Mouse (Mus musculus): ENCODE measurements around the gene Casp9.

- TF ChIP-seq TCF12 (IDR thresholded peaks at IDR 0.05; ENCODE audit: insufficient read depth, poor library complexity, severe bottlenecking) (no peak), MAX (IDR thresholded peaks at IDR 0.05; ENCODE audit: low read depth) (no peak), POLR2A (IDR thresholded peaks at IDR 0.05; ENCODE audit: insufficient read length, low read depth) (no peak), CEBPB (IDR thresholded peaks at IDR 0.05; ENCODE audit: insufficient read depth, poor library complexity, severe bottlenecking) (no peak), MYOG (IDR thresholded peaks at IDR 0.05; ENCODE audit: control insufficient read depth in 1 of 3, insufficient read depth in 1 of 3, insufficient read length in 2 of 3, low read depth in 2 of 3) (no peak), POLR2AphosphoS2 (IDR thresholded peaks at IDR 0.05; ENCODE audit: insufficient read length, low read depth) (no peak)
Observed at GRCm38 (mm10) chr4:141757124-141757523, 36.3 kb upstream of the Casp9 start.
